Mouse (Mus musculus) kidney, adult 2 months (tissue): Measurements from ENCODE around the gene Neu2.

Source experiments
- CTCF ChIP-seq: fragments of 200-500 bp; conservative IDR thresholded peaks from 2 replicates; pipeline ENCODE4 v1.5.1; 2011; ENCODE audit warnings: low read depth, mild to moderate bottlenecking, control low read depth, low read length, moderate library complexity, mixed read lengths; ENCODE audit not compliant: insufficient read depth, insufficient read length
- POLR2A ChIP-seq: fragments of 200-500 bp; IDR thresholded peaks from one replicate; pipeline ENCODE4 v1.6.1; 2011; ENCODE audit warnings: low read depth, low read length, control low read depth

DNA sequence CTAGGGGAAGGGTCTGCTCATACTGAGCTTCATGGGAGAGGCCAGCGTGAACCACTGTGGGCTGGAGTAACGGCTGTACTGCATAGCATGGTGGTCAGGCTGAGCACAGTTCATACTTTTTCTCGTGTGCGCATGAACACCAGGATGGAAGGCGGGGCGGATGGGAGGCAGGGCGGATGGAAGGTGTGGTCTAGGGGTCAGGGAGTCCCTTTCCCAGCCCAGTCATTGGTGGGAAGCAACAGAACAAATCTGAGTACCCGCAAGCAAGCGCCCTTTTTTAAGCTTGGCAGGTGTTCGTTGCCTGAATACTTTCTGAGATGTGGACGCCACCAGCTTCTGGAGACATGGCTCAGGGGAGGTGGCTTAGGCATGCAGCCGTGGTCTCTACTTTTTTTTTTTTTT, 127.0 kb downstream of the Neu2 start:
- no peak for TF ChIP-seq POLR2A
- TF ChIP-seq CTCF, result no peak
